In the genomic region with DNA sequence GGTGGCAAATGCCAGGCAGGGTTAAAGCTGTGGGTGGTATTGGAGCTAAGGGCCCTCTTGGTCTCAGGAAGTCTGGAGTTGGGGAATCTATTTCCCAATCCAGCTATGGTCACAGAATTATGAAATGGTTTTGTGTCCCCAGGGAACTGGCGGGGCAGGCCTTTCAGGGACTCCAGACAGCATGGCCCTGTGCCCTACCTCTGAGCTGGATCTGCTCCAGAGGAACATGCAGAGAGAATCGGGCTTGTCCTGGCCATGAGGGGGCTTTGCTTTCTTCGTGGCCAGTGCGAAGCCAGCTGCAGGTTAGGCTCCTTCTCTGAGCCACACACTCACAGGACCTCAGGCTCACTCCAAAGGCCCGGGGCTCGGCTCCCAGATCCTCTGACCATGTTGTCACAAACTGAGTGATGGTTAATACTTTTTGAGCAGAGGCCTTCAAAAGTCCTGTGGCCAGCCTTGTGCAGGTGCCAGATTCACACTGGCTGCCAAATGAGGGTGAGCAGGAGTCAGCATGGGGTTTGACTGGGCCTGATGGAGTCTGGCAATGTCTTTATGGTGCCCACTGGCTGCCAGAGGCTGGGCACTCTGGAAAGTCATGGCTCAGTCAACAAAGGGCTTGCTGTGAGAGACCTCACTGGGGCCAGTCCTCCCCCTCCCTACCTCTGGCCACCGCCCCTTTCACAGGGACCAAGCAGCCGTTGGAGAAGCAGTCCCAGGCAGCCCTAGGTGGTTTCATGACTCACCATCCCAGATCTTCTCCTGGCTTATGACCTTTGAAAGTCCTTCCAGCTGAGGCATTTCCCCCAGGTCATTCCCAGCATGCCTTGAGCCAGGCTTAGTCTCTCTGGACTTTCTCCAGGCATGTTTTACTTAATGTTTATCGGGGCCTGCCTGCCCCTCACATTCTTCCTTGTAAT, we compare ENCODE assay signal across 10 mouse cellular contexts. TPM values are rescaled to one million over a fixed set of nuclear protein-coding genes. Genes with fewer than 3 reads are reported as not detected.
DNase-seq lines count a peak whose midpoint lies in the region; ATAC-seq and TF ChIP-seq lines count a peak whose summit lies in the region.
"Had no signal": no experiment of that assay in that cellular context is flagged by ENCODE, and none has a peak within 500 bp of the region (broad histone marks: within the 10 kb centered on the region; RNA-seq: fewer than 3 reads in every experiment).

No protein-coding gene starts in this region.

- TF ChIP-seq EP300 in heart, postnatal 0 days (IDR thresholded peaks at IDR 0.05; ENCODE audit: low read depth): no peak

- TF ChIP-seq CTCF in kidney, adult 2 months (conservative IDR thresholded peaks at IDR 0.05; ENCODE audit: insufficient read depth, insufficient read length, low read depth, low read length): no peak
- TF ChIP-seq CTCF in heart, postnatal 0 days (IDR thresholded peaks at IDR 0.05; ENCODE audit: low read depth): no peak

- peak; percentile 62 for DNase-seq in kidney, adult 2 months
- no peak for DNase-seq in kidney, adult 18-20 months
- DNase-seq in adrenal gland, adult 18-20 months (ENCODE audit: low spot score in 2 of 2): peak; percentile 29 to 38
- peak; percentile 27 for DNase-seq in heart, postnatal 0 days (ENCODE audit: low spot score)
- peak; percentile 53 to 70 for DNase-seq in lung, postnatal 4 days
- no peak for DNase-seq in thymus, postnatal 4 days

- no peak overlapping the region for H3K27ac ChIP-seq in kidney, adult 2 months (ENCODE audit: insufficient read depth, low read depth, low read length)
- H3K27ac ChIP-seq in heart, postnatal 0 days (ENCODE audit: low read depth): peak overlapping the region; percentile 13; the same call in 1 of the 2 replicates
- no peak overlapping the region for H3K27ac ChIP-seq in forebrain, embryonic 13.5 days
- H3K27ac ChIP-seq: liver, embryonic 15.5 days; neural tube, embryonic 15.5 days had no signal

- no peaks in the 10 kb centered on the region for H3K9me3 ChIP-seq in heart, postnatal 0 days (replicated peaks; ENCODE audit: control insufficient read depth, low read length)
- no peaks in the 10 kb centered on the region for H3K9me3 ChIP-seq in forebrain, embryonic 13.5 days (replicated peaks)
- H3K9me3 ChIP-seq: liver, embryonic 15.5 days; neural tube, embryonic 15.5 days had no signal

- TF ChIP-seq POLR2A in kidney, adult 2 months (IDR thresholded peaks at IDR 0.05; ENCODE audit: low read depth, low read length): no peak

- H3K27me3 ChIP-seq in kidney, adult 2 months (replicated peaks; ENCODE audit: control insufficient read depth, insufficient read depth, low read length): no peaks in the 10 kb centered on the region
- H3K27me3 ChIP-seq in heart, postnatal 0 days (ENCODE audit: control insufficient read depth, insufficient read depth, low read length): no peaks in the 10 kb centered on the region
- H3K27me3 ChIP-seq in forebrain, embryonic 13.5 days: no peaks in the 10 kb centered on the region
- H3K27me3 ChIP-seq: neural tube, embryonic 15.5 days had no signal

- 43% methylated on average over 9 of the region's 9 CpGs for WGBS in kidney, adult 2 months
- 46% methylated on average over 9 of the region's 9 CpGs for WGBS in heart, postnatal 0 days
- WGBS in forebrain, embryonic 13.5 days: 80% methylated on average over 9 of the region's 9 CpGs

- H3K4me1 ChIP-seq in kidney, adult 2 months (ENCODE audit: control insufficient read depth, insufficient read depth, low read length): peaks cover 19% of the 10 kb centered on the region
- peaks cover 10% of the 10 kb centered on the region for H3K4me1 ChIP-seq in heart, postnatal 0 days (ENCODE audit: control insufficient read depth, insufficient read depth)
- peaks cover 12% of the 10 kb centered on the region for H3K4me1 ChIP-seq in forebrain, embryonic 13.5 days
- H3K4me1 ChIP-seq: liver, embryonic 15.5 days had no signal

- ATAC-seq in heart, postnatal 0 days (ENCODE audit: insufficient read depth, low read depth): peak; percentile 32; the same call in 1 of the 2 replicates
- ATAC-seq in forebrain, embryonic 13.5 days: no peak
- no peak for ATAC-seq in frontal cortex, adult (ENCODE audit: low TSS enrichment)

- no peak overlapping the region for H3K4me2 ChIP-seq in heart, postnatal 0 days (ENCODE audit: low read depth, low read length)
- H3K4me2 ChIP-seq in forebrain, embryonic 13.5 days: no peak overlapping the region
- H3K4me2 ChIP-seq: liver, embryonic 15.5 days; neural tube, embryonic 15.5 days had no signal

- H3K9ac ChIP-seq in heart, postnatal 0 days (replicated peaks; ENCODE audit: low read depth, low read length): no peak overlapping the region; the same call in 1 of the 2 replicates
- no peak overlapping the region for H3K9ac ChIP-seq in forebrain, embryonic 13.5 days
- H3K9ac ChIP-seq: liver, embryonic 15.5 days; neural tube, embryonic 15.5 days had no signal

- H3K36me3 ChIP-seq in kidney, adult 2 months (ENCODE audit: control insufficient read depth, insufficient read depth, low read length): no peaks in the 10 kb centered on the region
- H3K36me3 ChIP-seq in heart, postnatal 0 days (replicated peaks; ENCODE audit: control insufficient read depth, insufficient read depth, low read length): no peaks in the 10 kb centered on the region
- H3K36me3 ChIP-seq in forebrain, embryonic 13.5 days (ENCODE audit: poor library complexity, severe bottlenecking): no peaks in the 10 kb centered on the region
- H3K36me3 ChIP-seq: liver, embryonic 15.5 days; neural tube, embryonic 15.5 days had no signal

- H3K4me3 ChIP-seq in kidney, adult 2 months (ENCODE audit: insufficient read depth, low read depth, low read length): no peak overlapping the region
- no peak overlapping the region for H3K4me3 ChIP-seq in heart, postnatal 0 days (ENCODE audit: low read depth, low read length)
- H3K4me3 ChIP-seq in forebrain, embryonic 13.5 days: no peak overlapping the region
- H3K4me3 ChIP-seq: liver, embryonic 15.5 days; neural tube, embryonic 15.5 days had no signal

RNA-seq across cellular contexts. Expression of a gene that starts 4.9 kb away (rescaled TPM):
- 35.6 and 44.7 TPM in 2 replicates for polyA plus RNA-seq in kidney, adult 2 months (2012; rRNA removed)
- total RNA-seq in adrenal gland, adult 18-20 months (2021): 10 to 100 TPM; 39.1 to 86.4 TPM
- total RNA-seq in heart, postnatal 0 days (2014; rRNA removed; ENCODE audit: low replicate concordance): 6.3 and 12.9 TPM in 2 replicates
- polyA plus RNA-seq in heart, postnatal 0 days (2015; fragmentation: Nextera tagmentation; extraction: Ambion mirVana): 4.3 and 4.4 TPM in 2 replicates
- polyA plus RNA-seq in forebrain, embryonic 13.5 days (2015; fragmentation: Nextera tagmentation; extraction: Ambion mirVana): 4.6 and 5.3 TPM in 2 replicates

Comparison
In these comparisons a context has a peak if more than half of its experiments do, and no peak if none do; other contexts are left out.
1. DNase-seq: peak in kidney, adult 2 months (single experiment), adrenal gland, adult 18-20 months (2 of 2), heart, postnatal 0 days (single experiment) and lung, postnatal 4 days (2 of 2); none in kidney, adult 18-20 months (single experiment) and thymus, postnatal 4 days (single experiment).